Mouse (Mus musculus): Measurements from ENCODE around the gene Ank3. TPM values are rescaled to one million over a fixed set of nuclear protein-coding genes. Genes with fewer than 3 reads are reported as not detected.

Gene Ank3
- polyA plus RNA-seq, 1 experiment: 9.3 TPM

DNA sequence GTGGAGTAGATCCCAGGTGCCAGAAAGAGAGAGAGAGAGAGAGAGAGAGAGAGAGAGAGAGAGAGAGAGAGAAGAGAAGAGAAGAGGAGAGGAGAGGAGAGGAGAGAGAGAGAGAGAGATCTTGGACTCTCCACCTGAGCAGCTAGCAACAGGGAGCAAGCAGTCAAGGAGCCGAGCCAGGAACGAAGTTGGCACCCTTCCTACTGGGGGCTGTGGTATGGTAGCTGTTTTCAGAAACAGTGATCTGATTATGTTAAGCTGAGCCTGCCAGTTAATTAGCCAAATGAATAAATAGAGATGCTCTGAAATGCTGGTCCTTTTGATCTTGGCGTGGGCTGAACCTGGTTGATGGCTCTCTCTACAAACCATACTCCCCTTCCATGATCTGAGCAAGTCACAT lies 666.6 kb downstream of the Ank3 start:
- WGBS: 81% methylated on average over 3 of the region's 3 CpGs
- no peaks in the 10 kb centered on the region for H3K4me1 ChIP-seq (ENCODE audit: control insufficient read depth, insufficient read depth, low read length)
- H3K27ac ChIP-seq (ENCODE audit: control insufficient read depth, insufficient read depth, low read depth, low read length, poor library complexity): no peak overlapping the region
- TF ChIP-seq CTCF (IDR thresholded peaks at IDR 0.05; ENCODE audit: control insufficient read depth, insufficient read depth, low read length) (no peak), POLR2A (IDR thresholded peaks at IDR 0.05; ENCODE audit: borderline replicate concordance, control insufficient read depth, low read depth, low read length) (no peak)
- no peak overlapping the region for H3K4me3 ChIP-seq (replicated peaks; ENCODE audit: control insufficient read depth, low read depth, low read length)

DNA sequence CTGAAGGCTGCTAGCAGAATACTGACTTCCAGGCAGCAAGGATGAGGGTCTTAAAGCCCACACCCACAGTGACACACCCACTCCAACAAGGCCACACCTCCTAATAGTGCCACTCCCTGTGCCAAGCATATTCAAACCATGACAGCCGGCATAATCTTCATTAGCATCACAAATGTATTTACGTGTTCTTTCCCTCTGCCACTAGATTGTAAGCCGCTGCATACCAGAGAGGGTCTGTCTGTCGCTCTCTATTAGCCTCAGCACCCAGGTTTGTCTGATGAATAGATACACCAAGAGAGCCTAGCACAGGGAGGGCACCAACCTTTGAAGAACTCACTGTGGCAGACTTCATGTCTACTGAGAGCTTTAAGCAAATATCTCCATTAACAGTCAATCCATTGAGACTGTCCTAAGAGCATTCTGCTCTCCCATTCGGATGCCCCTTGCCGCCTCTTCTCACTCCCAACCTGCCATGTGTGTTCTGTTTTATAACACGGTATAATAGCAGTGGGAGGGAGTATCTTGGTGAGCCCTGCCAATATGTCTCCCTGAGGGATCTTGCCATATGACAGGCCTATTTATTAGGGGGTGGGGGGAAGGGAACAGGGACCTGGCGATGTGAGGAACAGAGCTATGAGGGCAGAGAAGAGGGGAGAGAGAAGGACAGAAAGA lies 668.1 kb downstream of the Ank3 start:
- WGBS: 66% methylated on average over 8 of the region's 8 CpGs
- Histone ChIP-seq H3K27ac (ENCODE audit: control insufficient read depth, insufficient read depth, low read depth, low read length, poor library complexity) (no peak overlapping the region), H3K4me1 (ENCODE audit: control insufficient read depth, insufficient read depth, low read length) (no peaks in the 10 kb centered on the region), H3K4me3 (replicated peaks; ENCODE audit: control insufficient read depth, low read depth, low read length) (no peak overlapping the region)
- TF ChIP-seq POLR2A (IDR thresholded peaks at IDR 0.05; ENCODE audit: borderline replicate concordance, control insufficient read depth, low read depth, low read length) (no peak), CTCF (IDR thresholded peaks at IDR 0.05; ENCODE audit: control insufficient read depth, insufficient read depth, low read length) (no peak)

DNA sequence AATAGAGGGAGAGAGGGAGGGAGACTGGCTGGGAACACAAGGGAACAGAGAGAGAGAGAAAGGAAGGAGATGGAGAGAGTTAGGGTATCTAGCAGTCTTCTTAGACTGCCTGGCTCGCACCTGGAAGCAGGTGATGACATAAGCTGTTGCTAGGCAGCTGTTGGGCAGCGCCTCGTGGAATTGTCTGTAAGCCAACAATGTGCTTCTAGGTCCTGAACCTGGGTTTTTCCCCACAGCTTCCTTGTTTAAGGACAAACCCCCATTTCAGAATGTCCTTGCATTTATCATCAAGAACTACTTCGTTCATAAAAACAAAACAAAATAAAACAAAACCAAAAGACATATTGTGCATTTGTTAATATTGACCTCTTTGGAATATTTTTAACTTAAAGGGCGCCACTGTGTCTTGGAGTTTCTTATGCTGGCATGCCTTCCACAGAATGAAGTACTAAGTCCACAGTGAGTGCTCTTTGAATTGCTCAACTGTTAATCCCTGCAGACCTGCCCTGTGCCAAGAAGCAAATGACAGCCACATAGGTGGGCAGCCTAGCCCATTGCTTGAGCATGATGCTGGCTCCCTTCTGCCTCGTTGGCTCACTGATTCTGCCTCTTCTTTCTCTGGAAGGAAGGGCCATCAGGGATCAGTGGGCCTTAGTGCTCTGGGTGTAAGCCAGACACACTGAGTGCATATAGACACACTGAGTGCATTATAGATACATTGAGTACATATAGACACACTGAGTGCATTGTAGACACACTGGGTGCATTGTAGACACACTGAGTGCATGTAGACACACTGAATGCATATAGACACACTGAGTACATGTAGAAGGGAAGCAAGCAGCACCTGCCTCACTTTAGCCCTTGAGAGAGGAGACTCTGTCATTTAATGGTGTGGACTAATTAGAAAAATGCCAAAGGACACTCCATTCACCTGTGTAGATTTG lies 668.9 kb downstream of the Ank3 start:
- H3K27ac ChIP-seq (ENCODE audit: control insufficient read depth, insufficient read depth, low read depth, low read length, poor library complexity): no peak overlapping the region
- H3K4me1 ChIP-seq (ENCODE audit: control insufficient read depth, insufficient read depth, low read length): no peaks in the 10 kb centered on the region
- H3K4me3 ChIP-seq (replicated peaks; ENCODE audit: control insufficient read depth, low read depth, low read length): no peak overlapping the region
- TF ChIP-seq POLR2A (IDR thresholded peaks at IDR 0.05; ENCODE audit: borderline replicate concordance, control insufficient read depth, low read depth, low read length): no peak
- TF ChIP-seq CTCF (IDR thresholded peaks at IDR 0.05; ENCODE audit: control insufficient read depth, insufficient read depth, low read length): no peak
- 59% methylated on average over 6 of the region's 6 CpGs for WGBS

DNA sequence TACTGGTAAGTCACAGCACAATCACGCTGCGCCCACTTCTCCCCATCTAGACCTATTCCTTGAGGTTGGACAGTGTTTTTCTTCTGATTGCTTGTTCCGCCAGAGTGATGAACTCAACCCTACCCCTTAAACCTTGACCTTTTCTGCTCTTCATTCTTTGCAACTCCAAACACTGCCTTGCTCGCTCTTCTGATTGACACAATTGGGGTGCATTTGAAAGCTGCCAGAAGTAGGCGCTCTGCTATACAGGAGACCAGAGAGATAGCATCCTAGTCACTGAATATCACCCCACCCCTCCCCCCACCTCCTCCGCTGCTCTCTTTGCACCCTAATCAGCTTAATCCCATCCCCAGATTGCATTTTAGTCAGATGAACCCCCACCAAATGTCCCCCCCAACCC lies 670.7 kb downstream of the Ank3 start:
- 70% methylated on average over 6 of the region's 6 CpGs for WGBS
- H3K27ac ChIP-seq (ENCODE audit: control insufficient read depth, insufficient read depth, low read depth, low read length, poor library complexity): no peak overlapping the region
- H3K4me3 ChIP-seq (replicated peaks; ENCODE audit: control insufficient read depth, low read depth, low read length): no peak overlapping the region
- no peaks in the 10 kb centered on the region for H3K4me1 ChIP-seq (ENCODE audit: control insufficient read depth, insufficient read depth, low read length)
- TF ChIP-seq POLR2A (IDR thresholded peaks at IDR 0.05; ENCODE audit: borderline replicate concordance, control insufficient read depth, low read depth, low read length) (no peak), CTCF (IDR thresholded peaks at IDR 0.05; ENCODE audit: control insufficient read depth, insufficient read depth, low read length) (no peak)

DNA sequence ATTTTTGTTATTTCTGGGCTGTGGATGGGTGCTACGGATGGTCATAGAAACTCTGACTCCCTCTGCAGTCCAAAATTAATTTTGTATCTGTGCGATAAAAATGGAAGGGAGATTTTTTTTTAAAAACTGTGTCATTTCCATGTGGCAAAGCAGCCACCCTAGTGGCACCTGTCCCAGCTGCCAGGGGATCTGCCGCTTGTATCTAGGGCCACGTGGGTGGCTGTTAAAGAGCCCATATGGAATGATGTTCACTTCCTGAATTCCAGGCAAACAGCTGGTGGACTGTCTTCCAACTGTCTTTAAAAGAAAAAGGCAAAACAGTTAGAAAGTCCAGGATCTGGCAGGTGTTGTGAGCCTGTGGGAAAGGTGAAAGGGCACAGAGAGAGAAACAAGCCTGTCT lies 672.8 kb downstream of the Ank3 start:
- H3K4me3 ChIP-seq (replicated peaks; ENCODE audit: control insufficient read depth, low read depth, low read length): no peak overlapping the region
- H3K4me1 ChIP-seq (ENCODE audit: control insufficient read depth, insufficient read depth, low read length): no peaks in the 10 kb centered on the region
- H3K27ac ChIP-seq (ENCODE audit: control insufficient read depth, insufficient read depth, low read depth, low read length, poor library complexity): no peak overlapping the region
- no peak for TF ChIP-seq CTCF (IDR thresholded peaks at IDR 0.05; ENCODE audit: control insufficient read depth, insufficient read depth, low read length)
- TF ChIP-seq POLR2A (IDR thresholded peaks at IDR 0.05; ENCODE audit: borderline replicate concordance, control insufficient read depth, low read depth, low read length): no peak
- 84% methylated on average over 4 of the region's 4 CpGs for WGBS

Other genes with a start within 250 kb of the Ank3 start
- 1.8 and 2.2 TPM in 2 replicates for gene Rhobtb1, start 247.3 kb upstream of the Ank3 start, polyA plus RNA-seq (2011; ENCODE audit: insufficient read depth, insufficient read length, low replicate concordance, missing spikeins)
- 0.75 TPM in 1 of 2 replicates, not detected in the other for gene A930033H14Rik, start 185.7 kb upstream of the Ank3 start, polyA plus RNA-seq (2011; ENCODE audit: insufficient read depth, insufficient read length, low replicate concordance, missing spikeins)
- 147 and 174 TPM in 2 replicates for gene Cdk1, start 45.8 kb upstream of the Ank3 start, polyA plus RNA-seq (2011; ENCODE audit: insufficient read depth, insufficient read length, low replicate concordance, missing spikeins)